Mouse (Mus musculus) stomach, postnatal 0 days (tissue): ENCODE measurements at regions not wholly inside any gene's neighbourhood (a gene's known extent, or its start where the extent isn't known, plus 50 kb on each side); places are given as distances from the start of the nearest gene placed in this dataset.

Experiments used
- CTCF ChIP-seq: IDR thresholded peaks from 2 replicates; pipeline ENCODE4 v1.5.1; 2016; ENCODE audit warnings: antibody characterized with exemption, low read depth, mild to moderate bottlenecking, moderate library complexity
- EP300 ChIP-seq: optimal IDR thresholded peaks from 2 replicates; pipeline ENCODE3; 2016; ENCODE audit warnings: antibody characterized with exemption

- no peak for TF ChIP-seq CTCF
- no peak for TF ChIP-seq EP300
Measured at GRCm38 (mm10) chr8:103702236-103702635, 399.2 kb upstream of the Cdh5 start.
